Mouse (Mus musculus): Measurements from ENCODE around the gene Sipa1l1.

GRCm38 (mm10) chr12:82179626-82180025, 10.5 kb downstream of the Sipa1l1 start:
- TF ChIP-seq GATA1 (IDR thresholded peaks at IDR 0.05; ENCODE audit: borderline replicate concordance, low read length) (no peak), FLI1 (IDR thresholded peaks at IDR 0.05; ENCODE audit: low read length) (no peak)
